Mouse (Mus musculus): ENCODE data around the gene Ttc34. TPM values are rescaled to one million over a fixed set of nuclear protein-coding genes. Genes with fewer than 3 reads are reported as not detected.

Ttc34 gene
- polyA plus RNA-seq, 1 experiment from 2014 or later: 0.75 TPM

DNA sequence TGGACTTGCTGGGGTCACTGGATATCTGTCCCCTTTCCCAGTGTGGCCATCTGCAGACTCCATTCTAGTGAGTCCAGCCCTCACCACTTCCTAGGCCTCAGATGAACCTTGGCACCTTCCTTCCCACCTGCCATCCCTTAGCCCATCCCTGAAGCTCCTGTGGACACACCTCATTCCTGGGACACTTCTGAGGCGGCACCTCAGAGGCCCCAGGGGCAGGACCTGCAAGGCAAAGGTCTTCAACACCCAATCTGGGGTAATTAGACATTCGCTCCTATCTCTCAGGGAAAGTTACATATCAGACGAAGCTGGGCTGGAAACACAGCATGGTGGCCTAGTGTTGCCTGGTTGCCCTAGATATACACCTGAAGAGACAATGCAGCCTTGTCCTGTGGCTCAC, 77.4 kb downstream of the Ttc34 start:
- no peaks in the 10 kb centered on the region for H3K9me3 ChIP-seq (replicated peaks)
- 0 out of 2 replicates have a peak, but pooled peaks cover 4% of the 10 kb centered on the region for H3K4me1 ChIP-seq
- no peaks in the 10 kb centered on the region for H3K27me3 ChIP-seq
- H3K9ac ChIP-seq: no peak overlapping the region
- H3K27ac ChIP-seq (replicated peaks): no peak overlapping the region
- no peak overlapping the region for H3K4me3 ChIP-seq (replicated peaks)
- ATAC-seq (ENCODE audit: insufficient number of reproducible peaks, low FRiP score, low TSS enrichment, low read depth): no peak
- 71% methylated on average over 3 of the region's 3 CpGs for WGBS
- H3K4me2 ChIP-seq (replicated peaks): no peak overlapping the region
- H3K36me3 ChIP-seq: no peaks in the 10 kb centered on the region

DNA sequence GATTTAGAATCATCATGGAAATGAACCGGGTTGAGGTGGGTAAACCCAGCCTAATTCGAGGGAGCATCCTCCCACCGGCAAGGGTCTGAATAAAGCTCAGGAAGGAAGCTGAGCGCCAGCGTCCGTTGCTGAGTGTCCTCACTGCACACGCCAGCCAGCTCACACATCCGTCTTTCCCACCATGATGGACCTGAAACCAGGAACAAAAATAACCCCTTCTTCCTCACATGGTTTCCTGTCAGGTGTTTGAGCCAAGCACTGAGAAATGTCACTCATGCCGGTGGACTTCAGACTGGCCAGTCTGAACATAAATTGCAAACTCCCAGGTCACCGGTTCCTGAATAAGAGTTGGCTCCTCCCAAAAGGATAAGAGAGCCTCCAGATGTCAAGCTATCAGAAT, 78.0 kb downstream of the Ttc34 start:
- no peak for ATAC-seq (ENCODE audit: insufficient number of reproducible peaks, low FRiP score, low TSS enrichment, low read depth)
- Histone ChIP-seq H3K27ac (replicated peaks) (no peak overlapping the region), H3K4me3 (replicated peaks) (no peak overlapping the region), H3K9me3 (replicated peaks) (no peaks in the 10 kb centered on the region), H3K27me3 (no peaks in the 10 kb centered on the region), H3K9ac (no peak overlapping the region), H3K36me3 (no peaks in the 10 kb centered on the region), H3K4me2 (replicated peaks) (no peak overlapping the region), H3K4me1 (0 out of 2 replicates have a peak, but pooled peaks cover 4% of the 10 kb centered on the region)
- WGBS: 84% methylated on average over 10 of the region's 10 CpGs

DNA sequence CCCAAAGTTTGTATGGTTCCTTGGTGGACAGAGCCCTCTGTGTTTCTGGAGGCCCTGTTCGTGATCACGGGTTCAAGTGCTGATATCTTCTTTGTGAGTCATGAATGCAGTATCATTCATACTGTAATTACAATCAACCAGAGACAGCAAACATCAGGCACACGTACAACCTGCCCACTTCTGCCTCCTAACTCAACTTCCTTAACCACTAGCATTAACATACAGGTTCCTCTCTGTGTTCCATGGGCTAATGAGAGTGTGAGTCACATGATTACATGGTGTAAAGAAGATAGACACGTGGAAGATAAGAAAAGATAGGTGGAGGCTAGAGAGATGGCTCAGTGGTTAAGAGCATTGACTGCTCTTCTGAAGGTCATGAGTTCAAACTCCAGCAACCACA, 79.4 kb downstream of the Ttc34 start:
- Histone ChIP-seq H3K36me3 (no peaks in the 10 kb centered on the region), H3K4me3 (replicated peaks) (no peak overlapping the region), H3K9ac (no peak overlapping the region), H3K4me1 (no peaks in the 10 kb centered on the region), H3K27ac (replicated peaks) (no peak overlapping the region), H3K9me3 (replicated peaks) (no peaks in the 10 kb centered on the region), H3K27me3 (no peaks in the 10 kb centered on the region), H3K4me2 (replicated peaks) (no peak overlapping the region)
- ATAC-seq (ENCODE audit: insufficient number of reproducible peaks, low FRiP score, low TSS enrichment, low read depth): no peak
- WGBS: 81% methylated on average over 4 of the region's 4 CpGs

Other genes with a start within 250 kb of the Ttc34 start
- gene Prdm16, start 200.6 kb upstream of the Ttc34 start, polyA plus RNA-seq (2015; fragmentation: Nextera tagmentation; extraction: Ambion mirVana): 10.9 and 12.5 TPM in 2 replicates
- not detected in 2 replicates for gene Actrt2, start 169.6 kb upstream of the Ttc34 start, polyA plus RNA-seq (2015; fragmentation: Nextera tagmentation; extraction: Ambion mirVana)
- gene Mmel1, start 32.1 kb downstream of the Ttc34 start, polyA plus RNA-seq (2015; fragmentation: Nextera tagmentation; extraction: Ambion mirVana): 0.38 and 0.57 TPM in 2 replicates
- 57.5 and 59.9 TPM in 2 replicates for gene Fam213b, start 61.7 kb downstream of the Ttc34 start, polyA plus RNA-seq (2015; fragmentation: Nextera tagmentation; extraction: Ambion mirVana)
- gene Tnfrsf14, start 91.1 kb downstream of the Ttc34 start, polyA plus RNA-seq (2015; fragmentation: Nextera tagmentation; extraction: Ambion mirVana): 1.5 and 2.3 TPM in 2 replicates
- 6.6 and 7.7 TPM in 2 replicates for gene Hes5, start 123.5 kb downstream of the Ttc34 start, polyA plus RNA-seq (2015; fragmentation: Nextera tagmentation; extraction: Ambion mirVana)
- gene Pank4, start 126.7 kb downstream of the Ttc34 start, polyA plus RNA-seq (2015; fragmentation: Nextera tagmentation; extraction: Ambion mirVana): 41.9 and 43.6 TPM in 2 replicates
- gene Plch2, start 219.3 kb downstream of the Ttc34 start, polyA plus RNA-seq (2015; fragmentation: Nextera tagmentation; extraction: Ambion mirVana): 22.4 and 24.4 TPM in 2 replicates
- 21.6 and 22.1 TPM in 2 replicates for gene Pex10, start 229.6 kb downstream of the Ttc34 start, polyA plus RNA-seq (2015; fragmentation: Nextera tagmentation; extraction: Ambion mirVana)
- 157 and 164 TPM in 2 replicates for gene Rer1, start 248.9 kb downstream of the Ttc34 start, polyA plus RNA-seq (2015; fragmentation: Nextera tagmentation; extraction: Ambion mirVana)
- gene Morn1, start 249.1 kb downstream of the Ttc34 start, polyA plus RNA-seq (2015; fragmentation: Nextera tagmentation; extraction: Ambion mirVana): 7.7 and 8.7 TPM in 2 replicates